Mouse (Mus musculus) midbrain, embryonic 14.5 days (tissue): ENCODE measurements around the gene Akap6. TPM values are rescaled to one million over a fixed set of nuclear protein-coding genes. Genes with fewer than 3 reads are reported as not detected.

Experiments
- ATAC-seq: fragments of 200-750 bp; cut with Nextera tagmentation; 2 replicates; pipeline ENCODE4 v1.8.0; 2017; ENCODE audit warnings: moderate number of reproducible peaks, moderate library complexity; ENCODE audit not compliant: low FRiP score, low TSS enrichment
- DNase-seq: peaks from one replicate; pipeline ENCODE4 v3.0.0-alpha.2; 2015
- H3K27ac ChIP-seq: fragments of 300-500 bp; sonication (generic); replicated peaks from 2 replicates; pipeline ENCODE4 v1.5.1; 2014; ENCODE audit warnings: mild to moderate bottlenecking, low read depth, low read length, moderate library complexity
- H3K27me3 ChIP-seq: fragments of 300-500 bp; sonication (generic); 2 replicates; pipeline ENCODE4 v1.6.1; 2014; ENCODE audit warnings: low read length, control low read depth, mixed read lengths; ENCODE audit not compliant: control insufficient read depth, insufficient read depth
- H3K36me3 ChIP-seq: fragments of 300-500 bp; sonication (generic); 2 replicates; pipeline ENCODE4 v1.6.1; 2014; ENCODE audit warnings: low read length, control low read depth; ENCODE audit not compliant: control insufficient read depth, insufficient read depth
- H3K4me1 ChIP-seq: fragments of 300-500 bp; sonication (generic); 2 replicates; pipeline ENCODE4 v1.6.1; 2014; ENCODE audit warnings: mild to moderate bottlenecking, antibody characterized with exemption, low read length, control low read depth; ENCODE audit not compliant: control insufficient read depth, insufficient read depth
- H3K4me2 ChIP-seq: fragments of 300-500 bp; sonication (generic); 2 replicates; pipeline ENCODE4 v1.6.1; 2014; ENCODE audit warnings: mild to moderate bottlenecking, low read length, moderate library complexity
- H3K4me3 ChIP-seq: fragments of 300-500 bp; sonication (generic); replicated peaks from 2 replicates; pipeline ENCODE4 v1.5.1; 2014; ENCODE audit warnings: low read depth, low read length
- H3K9ac ChIP-seq: fragments of 300-500 bp; sonication (generic); replicated peaks from 2 replicates; pipeline ENCODE4 v1.6.1; 2014; ENCODE audit warnings: mild to moderate bottlenecking, low read length, moderate library complexity
- H3K9me3 ChIP-seq: fragments of 300-500 bp; sonication (generic); 2 replicates; pipeline ENCODE4 v1.6.1; 2016; ENCODE audit warnings: low read length, control low read depth, mixed read lengths; ENCODE audit not compliant: control insufficient read depth
- WGBS: fragments of 180-500 bp; shearing (Covaris S2); extraction: QIAGEN DNeasy Blood & Tissue Kit; methylation state at CpG from one replicate; pipeline ENCODE4 v1.1.7; 2014; 5-methylcytosine and 5-hydroxymethylcytosine counted together
- polyA plus RNA-seq: library from polyadenylated mRNA; unstranded; fragments of >200 nt; fragmentation: Nextera tagmentation; extraction: Ambion mirVana; gene quantifications from 2 replicates; pipeline ENCODE4 v1.2.1, GENCODE M21; 2014

Gene Akap6
- polyA plus RNA-seq, 1 experiment from 2014 or later: 35.2 TPM

DNA sequence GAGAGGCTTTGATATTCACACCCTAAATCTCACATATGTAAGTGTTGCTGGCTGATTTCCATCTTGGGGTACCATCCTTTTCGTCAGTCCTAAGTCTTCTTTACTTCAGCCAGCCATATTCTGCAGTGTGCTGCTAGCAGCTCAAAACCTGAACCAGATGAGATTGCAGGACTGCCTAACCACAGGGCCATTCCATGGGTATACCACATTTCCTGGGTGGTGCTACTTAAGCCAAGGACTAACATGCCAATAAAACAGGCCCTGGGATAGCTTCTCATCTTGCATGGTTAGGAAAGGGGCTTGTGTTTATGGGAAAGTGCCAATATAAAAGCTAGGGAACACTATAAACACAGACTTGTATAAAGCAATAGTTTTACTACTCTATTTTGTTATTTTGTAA lies 7.6 kb upstream of the Akap6 start:
- Histone ChIP-seq H3K36me3 (no peaks in the 10 kb centered on the region), H3K9me3 (no peaks in the 10 kb centered on the region), H3K9ac (no peak overlapping the region), H3K27ac (no peak overlapping the region), H3K4me1 (no peaks in the 10 kb centered on the region), H3K27me3 (no peaks in the 10 kb centered on the region), H3K4me2 (no peak overlapping the region), H3K4me3 (no peak overlapping the region)
- DNase-seq (no peak), ATAC-seq (no peak)
- 85% methylated on average over 1 of the region's 1 CpGs for WGBS

DNA sequence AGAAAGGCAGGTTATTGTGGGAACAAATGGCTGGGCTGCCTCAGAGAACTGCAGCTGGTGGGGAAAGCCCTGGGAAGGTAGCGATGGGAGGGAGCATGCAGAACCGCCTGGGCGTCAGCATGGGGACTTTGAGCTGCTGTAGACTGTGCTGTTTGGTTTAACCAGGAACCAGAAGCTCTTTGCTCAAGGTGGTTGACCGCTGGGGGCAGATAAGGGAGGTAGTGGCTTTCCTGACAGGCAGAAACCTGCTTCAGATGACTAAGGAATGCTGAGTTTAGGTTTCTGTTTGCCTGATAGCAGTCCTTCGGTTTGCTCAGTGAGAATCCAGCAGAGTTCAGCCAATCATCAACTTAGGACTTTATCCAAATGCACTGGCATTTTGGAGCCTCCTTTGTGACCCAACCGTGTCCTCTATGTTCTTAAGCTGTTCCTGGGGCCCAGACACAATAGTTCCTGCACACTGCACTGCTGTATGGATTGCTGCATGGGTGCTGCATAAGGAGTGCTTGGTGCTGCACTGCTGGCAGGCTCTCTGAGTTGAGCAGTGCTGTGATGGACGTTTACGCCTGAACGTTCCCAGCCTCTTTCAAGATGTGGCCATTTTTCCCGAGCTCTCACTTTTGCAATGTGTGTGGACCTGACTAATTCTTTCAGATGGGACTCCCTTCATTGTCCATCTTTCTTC lies 6.8 kb upstream of the Akap6 start:
- no peak overlapping the region for H3K4me2 ChIP-seq
- no peak overlapping the region for H3K9ac ChIP-seq
- H3K27me3 ChIP-seq: no peaks in the 10 kb centered on the region
- 60% methylated on average over 10 of the region's 10 CpGs for WGBS
- H3K4me3 ChIP-seq: no peak overlapping the region
- no peaks in the 10 kb centered on the region for H3K36me3 ChIP-seq
- H3K9me3 ChIP-seq: no peaks in the 10 kb centered on the region
- no peak overlapping the region for H3K27ac ChIP-seq
- peaks cover 1% of the 10 kb centered on the region for H3K4me1 ChIP-seq
- DNase-seq: no peak
- ATAC-seq: no peak

- 57% methylated on average over 3 of the region's 3 CpGs for WGBS
- Histone ChIP-seq H3K9me3 (no peaks in the 10 kb centered on the region), H3K27me3 (no peaks in the 10 kb centered on the region), H3K36me3 (no peaks in the 10 kb centered on the region), H3K27ac (peak overlapping the region; percentile 92), H3K4me3 (no peak overlapping the region), H3K4me2 (peak overlapping the region; percentile 83), H3K4me1 (peaks cover 24% of the 10 kb centered on the region), H3K9ac (no peak overlapping the region; the same call in 1 of the 2 replicates)
- ATAC-seq (no peak), DNase-seq (peak; percentile 13)
Measured at GRCm38 (mm10) chr12:52697407-52698109, 1.6 kb upstream of the Akap6 start.

- peaks cover 28% of the 10 kb centered on the region for H3K4me1 ChIP-seq
- H3K27me3 ChIP-seq: no peaks in the 10 kb centered on the region
- ATAC-seq (peak; percentile 44; the same call in 1 of the 2 replicates), DNase-seq (peak; percentile 71)
- H3K9me3 ChIP-seq: no peaks in the 10 kb centered on the region
- 8% methylated on average over 5 of the region's 5 CpGs for WGBS
- H3K4me3 ChIP-seq: peak overlapping the region; percentile 64
- H3K4me2 ChIP-seq: peak overlapping the region; percentile 83
- peak overlapping the region; percentile 92 for H3K27ac ChIP-seq
- no peaks in the 10 kb centered on the region for H3K36me3 ChIP-seq
- peak overlapping the region; percentile 62; the same call in 1 of the 2 replicates for H3K9ac ChIP-seq
Measured at GRCm38 (mm10) chr12:52698276-52698930, 780 bp upstream of the Akap6 start.

- Histone ChIP-seq H3K9me3 (no peaks in the 10 kb centered on the region), H3K27me3 (no peaks in the 10 kb centered on the region), H3K4me3 (peak overlapping the region; percentile 64), H3K9ac (peak overlapping the region; percentile 62), H3K4me1 (peaks cover 38% of the 10 kb centered on the region), H3K4me2 (peak overlapping the region; percentile 83), H3K27ac (peak overlapping the region; percentile 92), H3K36me3 (no peaks in the 10 kb centered on the region)
- peak; percentile 35; the same call in 1 of the 2 replicates for ATAC-seq
- peak; percentile 79 for DNase-seq
- WGBS: 4% methylated on average over 15 of the region's 15 CpGs
Measured at GRCm38 (mm10) chr12:52699961-52700696, 946 bp downstream of the Akap6 start.

GRCm38 (mm10) chr12:52700697-52701191 lies 1.6 kb downstream of the Akap6 start:
- ATAC-seq (no peak), DNase-seq (peak; percentile 66)
- Histone ChIP-seq H3K4me2 (peak overlapping the region; percentile 83), H3K9me3 (no peaks in the 10 kb centered on the region), H3K27ac (peak overlapping the region; percentile 92), H3K4me1 (peaks cover 38% of the 10 kb centered on the region), H3K27me3 (no peaks in the 10 kb centered on the region), H3K36me3 (no peaks in the 10 kb centered on the region), H3K4me3 (peak overlapping the region; percentile 64), H3K9ac (peak overlapping the region; percentile 62)
- 5% methylated on average over 15 of the region's 15 CpGs for WGBS

- no peaks in the 10 kb centered on the region for H3K27me3 ChIP-seq
- H3K4me3 ChIP-seq: peak overlapping the region; percentile 64
- no peaks in the 10 kb centered on the region for H3K9me3 ChIP-seq
- ATAC-seq (no peak), DNase-seq (peak; percentile 63)
- peak overlapping the region; percentile 92 for H3K27ac ChIP-seq
- H3K36me3 ChIP-seq: no peaks in the 10 kb centered on the region
- peak overlapping the region; percentile 83 for H3K4me2 ChIP-seq
- peaks cover 38% of the 10 kb centered on the region for H3K4me1 ChIP-seq
- peak overlapping the region; percentile 62 for H3K9ac ChIP-seq
- WGBS: 4% methylated on average over 9 of the region's 9 CpGs
Measured at GRCm38 (mm10) chr12:52701201-52701641, 2.0 kb downstream of the Akap6 start.

- Histone ChIP-seq H3K27ac (no peak overlapping the region), H3K4me1 (peaks cover 36% of the 10 kb centered on the region), H3K4me2 (peak overlapping the region; percentile 83), H3K36me3 (no peaks in the 10 kb centered on the region), H3K9ac (no peak overlapping the region), H3K4me3 (peak overlapping the region; percentile 64; the same call in 1 of the 2 replicates), H3K9me3 (no peaks in the 10 kb centered on the region), H3K27me3 (no peaks in the 10 kb centered on the region)
- DNase-seq: no peak
- no peak for ATAC-seq
- 76% methylated on average over 12 of the region's 12 CpGs for WGBS
Measured at GRCm38 (mm10) chr12:52702368-52702967, 3.3 kb downstream of the Akap6 start.
